Comparison of ENCODE assay signal across 8 mouse cellular contexts in the genomic region with DNA sequence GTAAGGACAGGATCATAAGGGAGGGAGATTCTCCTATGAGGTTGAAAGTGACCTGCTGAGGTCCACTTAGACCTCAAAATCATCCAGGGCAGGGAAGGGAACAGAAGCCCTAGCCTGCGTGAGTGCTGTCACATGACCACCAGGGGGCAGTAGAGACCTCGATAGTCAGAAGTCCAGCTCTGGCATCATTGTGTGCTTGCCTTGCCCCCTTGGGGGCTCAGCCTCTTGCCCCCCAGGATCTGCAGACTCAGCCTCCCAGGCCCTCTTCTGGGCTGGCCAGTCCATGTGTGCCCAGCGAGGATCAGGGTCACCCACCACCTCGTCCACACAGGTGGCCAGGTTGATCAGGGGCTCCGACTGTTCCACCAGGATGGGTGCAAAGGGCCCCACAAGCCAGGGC. TPM values are rescaled to one million over a fixed set of nuclear protein-coding genes. Genes with fewer than 3 reads are reported as not detected.
DNase-seq lines count a peak whose midpoint lies in the region; ATAC-seq and TF ChIP-seq lines count a peak whose summit lies in the region.

No protein-coding gene starts in this region.

- H3K27ac ChIP-seq in heart, adult 2 months, result no peak overlapping the region
- no peak overlapping the region for H3K27ac ChIP-seq in midbrain, embryonic 13.5 days

- peak; percentile 81 for ATAC-seq in common myeloid progenitor, adult 5-6 weeks (replicated peaks; ENCODE audit: low read depth, poor library complexity, severe bottlenecking)
- peak; percentile 39 to 61; a peak in 1 of 4 replicates for ATAC-seq in hematopoietic stem cell, adult 5-6 weeks (replicated peaks in 1 of 2; ENCODE audit: insufficient read depth in 1 of 2, low FRiP score in 2 of 2, low TSS enrichment in 1 of 2, low read depth in 1 of 2, poor library complexity in 2 of 2, severe bottlenecking in 2 of 2)
- peak; percentile 41 for ATAC-seq in midbrain, embryonic 13.5 days

- no peaks in the 10 kb centered on the region for H3K9me3 ChIP-seq in midbrain, embryonic 13.5 days

- WGBS in heart, adult 2 months, result 50% methylated on average over 5 of the region's 5 CpGs
- 45% methylated on average over 5 of the region's 5 CpGs for WGBS in midbrain, embryonic 13.5 days

- TF ChIP-seq POLR2A in heart, adult 2 months (IDR thresholded peaks at IDR 0.05; ENCODE audit: insufficient read depth, low read depth, low read length), result no peak

- no peaks in the 10 kb centered on the region for H3K27me3 ChIP-seq in heart, adult 2 months (ENCODE audit: control insufficient read depth, insufficient read depth, low read length)
- peaks cover 10% of the 10 kb centered on the region for H3K27me3 ChIP-seq in midbrain, embryonic 13.5 days

- H3K4me2 ChIP-seq in midbrain, embryonic 13.5 days (replicated peaks), result no peak overlapping the region

- TF ChIP-seq EP300 in heart, adult 2 months (IDR thresholded peaks at IDR 0.05; ENCODE audit: insufficient read depth, low read depth, low read length), result peak; percentile 53; the same call in 1 of the 2 replicates

- DNase-seq in heart, adult 2 months, result peak; percentile 59 to 66
- no peak for DNase-seq in heart, postnatal 25 days (ENCODE audit: low spot score)
- DNase-seq in MN1 (ENCODE audit: low spot score), result peak; percentile 84
- DNase-seq in left cerebral cortex, postnatal 25 days (ENCODE audit: low spot score in 2 of 2), result peak; percentile 55 to 64
- peak; percentile 77 for DNase-seq in testis, postnatal 10 days (ENCODE audit: low spot score)

- no peak overlapping the region for H3K4me3 ChIP-seq in heart, adult 2 months
- no peak overlapping the region for H3K4me3 ChIP-seq in midbrain, embryonic 13.5 days (replicated peaks)

- intact Hi-C loops in heart, adult 2 months (cut with DNase I), result no loop called here
- intact Hi-C loops in heart, postnatal 25 days (cut with DNase I), result loop anchor here (5.0 kb wide), 1 partner anchor 140 kb away; no protein-coding TSS in a partner anchor
- intact Hi-C loops in left cerebral cortex, postnatal 25 days (cut with DNase I), result no loop called here

- peaks cover 7% of the 10 kb centered on the region for H3K4me1 ChIP-seq in heart, adult 2 months (ENCODE audit: control insufficient read depth, insufficient read depth, low read length)
- H3K4me1 ChIP-seq in midbrain, embryonic 13.5 days (replicated peaks), result peaks cover under 1% of the 10 kb centered on the region; the same call in 1 of the 2 replicates

- H3K9ac ChIP-seq in heart, adult 2 months (ENCODE audit: low read depth, low read length), result no peak overlapping the region
- H3K9ac ChIP-seq in midbrain, embryonic 13.5 days (replicated peaks), result no peak overlapping the region

- H3K36me3 ChIP-seq in heart, adult 2 months (ENCODE audit: control insufficient read depth, insufficient read depth, low read length), result no peaks in the 10 kb centered on the region
- 0 out of 2 replicates have a peak, but pooled peaks cover 4% of the 10 kb centered on the region for H3K36me3 ChIP-seq in midbrain, embryonic 13.5 days

- peak; percentile 96 for TF ChIP-seq CTCF in heart, adult 2 months (IDR thresholded peaks at IDR 0.05)

- no peaks in the 10 kb centered on the region for H3K79me2 ChIP-seq in heart, adult 2 months (replicated peaks; ENCODE audit: control insufficient read depth, insufficient read depth, low read length)

RNA-seq across cellular contexts. Expression of gene Plin4, which starts 2.3 kb away (rescaled TPM):
- 100 to 1,000 TPM; 151 to 170 TPM for total RNA-seq in heart, adult 2 months (2021)
- 114 and 167 TPM in 2 replicates for polyA plus RNA-seq in heart, adult 2 months (2012; rRNA removed)
- 100 to 1,000 TPM; 135 to 136 TPM for total RNA-seq in heart, postnatal 25 days (2021)
- total RNA-seq in common myeloid progenitor, adult 5-6 weeks (2017), result not detected in 2 replicates
- total RNA-seq in hematopoietic stem cell, adult 5-6 weeks (2017), result not detected in 2 replicates
- 1 to 10 TPM; 1.4 to 1.6 TPM for total RNA-seq in left cerebral cortex, postnatal 25 days (2021)
- polyA plus RNA-seq in midbrain, embryonic 13.5 days (2015; fragmentation: Nextera tagmentation; extraction: Ambion mirVana), result 0.04 and 0.11 TPM in 2 replicates

RNA-seq across cellular contexts. Expression of gene Plin5, which starts 5.5 kb away (rescaled TPM):
- 100 to 1,000 TPM; 159 to 160 TPM for total RNA-seq in heart, adult 2 months (2021)
- polyA plus RNA-seq in heart, adult 2 months (2012; rRNA removed), result 112 and 170 TPM in 2 replicates
- 100 to 1,000 TPM; 143 to 166 TPM for total RNA-seq in heart, postnatal 25 days (2021)
- total RNA-seq in common myeloid progenitor, adult 5-6 weeks (2017), result not detected in 2 replicates
- not detected in 2 replicates for total RNA-seq in hematopoietic stem cell, adult 5-6 weeks (2017)
- under 1 TPM; 0.64 to 0.87 TPM for total RNA-seq in left cerebral cortex, postnatal 25 days (2021)
- polyA plus RNA-seq in midbrain, embryonic 13.5 days (2015; fragmentation: Nextera tagmentation; extraction: Ambion mirVana), result 0.43 and 0.55 TPM in 2 replicates

RNA-seq across cellular contexts. Expression of gene Lrg1, which starts 9.9 kb away (rescaled TPM):
- 10 to 100 TPM; 57.0 to 74.6 TPM for total RNA-seq in heart, adult 2 months (2021)
- polyA plus RNA-seq in heart, adult 2 months (2012; rRNA removed), result 38.2 and 77.7 TPM in 2 replicates
- 10 to 100 TPM; 53.8 to 55.0 TPM for total RNA-seq in heart, postnatal 25 days (2021)
- 0.14 TPM in 1 of 2 replicates, not detected in the other for total RNA-seq in common myeloid progenitor, adult 5-6 weeks (2017)
- total RNA-seq in hematopoietic stem cell, adult 5-6 weeks (2017), result 1.9 and 5.6 TPM in 2 replicates
- total RNA-seq in left cerebral cortex, postnatal 25 days (2021), result 1 to 10 TPM; 3.1 to 3.5 TPM
- 0.15 TPM in 1 of 2 replicates, not detected in the other for polyA plus RNA-seq in midbrain, embryonic 13.5 days (2015; fragmentation: Nextera tagmentation; extraction: Ambion mirVana)

RNA-seq across cellular contexts. Expression of gene Sema6b, which starts 28.3 kb away (rescaled TPM):
- 10 to 100 TPM in 1 of 2 experiments, 1 to 10 TPM in 1; 8.9 to 12.6 TPM for total RNA-seq in heart, adult 2 months (2021)
- 5.3 and 8.6 TPM in 2 replicates for polyA plus RNA-seq in heart, adult 2 months (2012; rRNA removed)
- total RNA-seq in heart, postnatal 25 days (2021), result 1 to 10 TPM; 7.3 to 8.8 TPM
- total RNA-seq in common myeloid progenitor, adult 5-6 weeks (2017), result 2.8 TPM in 2 replicates
- total RNA-seq in hematopoietic stem cell, adult 5-6 weeks (2017), result 0.99 and 2.1 TPM in 2 replicates
- total RNA-seq in left cerebral cortex, postnatal 25 days (2021), result 100 to 1,000 TPM; 131 TPM
- polyA plus RNA-seq in midbrain, embryonic 13.5 days (2015; fragmentation: Nextera tagmentation; extraction: Ambion mirVana), result 7.6 and 10.4 TPM in 2 replicates

RNA-seq across cellular contexts. Expression of gene Hdgfl2, which starts 32.4 kb away (rescaled TPM):
- 10 to 100 TPM; 32.5 to 35.0 TPM for total RNA-seq in heart, adult 2 months (2021)
- 30.2 and 31.5 TPM in 2 replicates for polyA plus RNA-seq in heart, adult 2 months (2012; rRNA removed)
- total RNA-seq in heart, postnatal 25 days (2021), result 10 to 100 TPM; 33.6 to 36.4 TPM
- 70.4 and 79.9 TPM in 2 replicates for total RNA-seq in common myeloid progenitor, adult 5-6 weeks (2017)
- 73.0 and 136 TPM in 2 replicates for total RNA-seq in hematopoietic stem cell, adult 5-6 weeks (2017)
- total RNA-seq in left cerebral cortex, postnatal 25 days (2021), result 100 to 1,000 TPM in 1 of 2 experiments, 10 to 100 TPM in 1; 90.8 to 109 TPM
- 156 and 159 TPM in 2 replicates for polyA plus RNA-seq in midbrain, embryonic 13.5 days (2015; fragmentation: Nextera tagmentation; extraction: Ambion mirVana)

Comparison
In these comparisons a context has a peak if more than half of its experiments do, and no peak if none do; other contexts are left out.
1. RNA of gene Plin4, which starts 2.3 kb away (total RNA-seq): 151 to 170 TPM in heart, adult 2 months and 135 to 136 TPM in heart, postnatal 25 days; 1.4 to 1.6 TPM in left cerebral cortex, postnatal 25 days, not detected in common myeloid progenitor, adult 5-6 weeks and not detected in hematopoietic stem cell, adult 5-6 weeks; every median in the first group is over 10 times any median in the second.
2. RNA of gene Plin5, which starts 5.5 kb away (total RNA-seq): 143 to 166 TPM in heart, postnatal 25 days and 159 to 160 TPM in heart, adult 2 months; 0.64 to 0.87 TPM in left cerebral cortex, postnatal 25 days, not detected in common myeloid progenitor, adult 5-6 weeks and not detected in hematopoietic stem cell, adult 5-6 weeks; every median in the first group is over 10 times any median in the second.
3. Peak in every context shown above with its lines, with median percentiles within 50 percentile points of each other: ATAC-seq.